Mouse (Mus musculus) skeletal muscle tissue, adult 2 months (tissue): ENCODE results near the gene Atp1a3.
"Not testable (repeated sequence)": the region's sequence is repeated elsewhere in the genome, so short reads cannot be mapped to it uniquely, and the experiment has no call there.

Experiments
- DNase-seq: peaks from one replicate; pipeline ENCODE4 v3.0.0-alpha.2; 2012; ENCODE audit warnings: low read depth, low spot score

Atp1a3 gene

GRCm38 (mm10) chr7:25005421-25006065 lies at the start of gene Atp1a3:
Gene Atp1a3 (minus strand): TSS chr7:25005958.
- DNase-seq, result no peak

GRCm38 (mm10) chr7:25052587-25052986 lies 46.8 kb upstream of the Atp1a3 start:
- DNase-seq, result no peak

GRCm38 (mm10) chr7:25049295-25049930 lies 43.7 kb upstream of the Atp1a3 start:
- DNase-seq, result no peak

DNA sequence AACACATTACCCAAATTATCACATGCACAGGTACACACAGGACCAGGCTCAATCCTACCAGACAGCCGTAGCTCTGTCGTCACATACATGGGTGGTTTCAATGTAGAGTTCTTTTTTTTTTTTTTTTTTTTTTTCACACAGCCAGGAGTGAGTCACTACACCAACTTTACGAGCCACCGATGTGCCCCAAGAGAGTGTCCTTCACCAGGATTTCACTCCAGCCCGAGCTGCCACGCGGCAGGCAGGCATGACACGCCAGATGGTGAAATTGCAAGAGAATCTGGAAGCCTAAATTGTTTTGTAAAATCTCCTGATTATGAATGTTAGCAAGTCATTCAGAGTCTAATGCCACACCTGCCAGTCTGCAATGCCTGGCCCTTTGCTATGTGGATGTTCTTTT lies 41.6 kb upstream of the Atp1a3 start:
- DNase-seq, result no peak

- not testable (repeated sequence) for DNase-seq
Observed at GRCm38 (mm10) chr7:25044599-25044998, 38.8 kb upstream of the Atp1a3 start.

DNA sequence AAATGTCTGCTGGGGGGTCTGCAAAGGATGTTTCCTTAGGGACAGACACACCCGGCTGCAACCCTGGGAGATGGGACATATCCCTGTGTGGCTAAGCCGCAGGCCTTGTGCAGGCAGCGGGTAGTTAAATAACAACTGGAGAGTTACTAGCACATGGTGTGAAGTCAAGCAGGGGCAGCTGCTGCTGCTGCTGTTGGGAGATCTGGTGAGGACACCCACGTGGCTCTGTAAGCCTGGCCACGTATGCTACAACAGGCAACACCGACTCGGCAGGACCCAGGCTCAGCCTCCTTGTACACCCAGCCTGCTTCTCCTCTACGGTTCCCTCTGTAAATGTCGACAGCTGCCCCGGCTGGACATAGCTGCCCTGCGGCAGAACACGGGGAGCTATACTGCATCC lies 36.2 kb upstream of the Atp1a3 start:
- no peak for DNase-seq

GRCm38 (mm10) chr7:25035916-25036315 lies 30.2 kb upstream of the Atp1a3 start:
- peak; percentile 20 for DNase-seq

DNA sequence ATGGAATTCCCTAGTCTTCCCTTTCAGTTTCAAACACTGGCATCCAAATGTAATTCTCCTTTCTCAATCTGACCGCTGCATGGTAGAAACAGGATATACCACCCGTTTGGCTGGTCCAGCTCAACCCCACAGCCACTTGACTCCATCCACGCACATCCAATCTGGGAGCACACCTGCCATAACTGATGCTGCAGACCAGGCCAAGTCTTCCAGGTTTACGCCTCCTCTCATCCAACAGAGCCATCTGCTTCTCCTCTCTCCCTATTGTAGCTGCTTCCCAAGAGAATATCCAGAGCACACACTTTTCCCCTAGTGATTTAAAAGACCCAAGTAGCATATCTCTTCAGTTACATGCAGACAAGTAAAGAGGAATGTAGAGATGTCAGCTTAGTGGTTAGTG lies 29.0 kb upstream of the Atp1a3 start:
- no peak for DNase-seq

GRCm38 (mm10) chr7:25031528-25031927 lies 25.8 kb upstream of the Atp1a3 start:
- DNase-seq, result no peak

DNA sequence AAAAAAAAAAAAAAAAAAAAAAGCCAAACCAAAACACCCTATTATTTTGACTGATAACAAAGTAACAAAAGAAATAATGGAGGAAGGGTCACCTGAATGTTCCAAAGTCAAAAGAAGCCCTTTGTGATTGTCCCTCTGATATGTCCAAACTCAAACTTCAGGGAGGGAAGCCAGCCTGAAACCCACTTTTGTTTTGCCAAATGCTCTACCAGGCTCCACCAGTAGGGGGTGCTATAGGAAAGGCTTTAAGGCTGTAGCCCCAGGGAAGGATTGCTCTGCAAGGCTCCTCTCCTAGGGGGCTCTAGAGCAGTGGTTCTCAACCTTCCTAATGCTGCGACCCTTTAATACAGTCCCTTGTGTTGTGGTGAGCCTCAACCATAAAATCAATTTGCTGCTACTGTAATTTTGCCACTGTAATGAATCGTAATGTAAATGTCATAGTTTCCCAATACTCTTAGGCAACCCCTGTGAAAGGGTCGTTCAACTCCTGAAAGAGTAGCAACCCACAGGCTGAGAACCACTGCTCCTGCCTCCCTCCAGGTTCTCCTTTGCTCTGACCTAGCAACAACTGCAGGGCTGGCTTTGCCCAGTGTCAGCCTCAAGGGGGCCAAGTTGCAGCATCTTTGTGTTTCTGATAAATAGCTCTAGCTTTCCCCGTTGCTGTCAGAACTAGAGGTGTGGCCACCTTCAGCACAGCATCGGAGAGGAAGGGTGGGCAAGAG lies 24.4 kb upstream of the Atp1a3 start:
- DNase-seq, result peak; percentile 40

- no peak for DNase-seq
Observed at GRCm38 (mm10) chr7:25026452-25026851, 20.7 kb upstream of the Atp1a3 start.

DNA sequence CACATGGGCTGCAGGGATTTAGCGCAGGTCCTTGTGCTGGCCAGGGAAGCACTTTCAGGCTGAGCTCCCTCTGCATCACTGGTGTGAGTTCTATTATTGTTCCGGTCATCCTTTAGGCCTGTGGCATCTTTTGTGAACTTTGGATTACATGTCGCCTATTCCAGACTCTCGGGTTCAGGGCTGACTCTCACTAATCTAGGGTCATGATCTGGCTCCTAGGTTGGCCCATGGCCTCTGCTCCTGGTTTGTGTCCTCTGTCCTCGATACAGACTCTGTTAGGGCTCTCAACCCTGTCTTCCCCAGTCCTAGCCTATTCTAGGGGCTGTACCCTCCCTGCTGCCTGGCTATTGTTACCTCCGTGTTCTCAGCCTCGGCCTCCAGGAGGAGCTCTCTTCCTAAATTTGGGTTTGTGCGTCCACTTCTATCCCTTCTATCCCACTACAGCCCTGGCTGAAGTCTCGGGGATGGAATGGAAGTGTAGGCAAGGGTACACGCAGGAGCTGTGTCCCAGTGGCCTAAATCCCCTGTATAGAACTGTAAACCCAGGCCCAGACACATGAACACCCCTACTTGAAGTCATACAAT lies 20.2 kb upstream of the Atp1a3 start:
- DNase-seq, result no peak

DNA sequence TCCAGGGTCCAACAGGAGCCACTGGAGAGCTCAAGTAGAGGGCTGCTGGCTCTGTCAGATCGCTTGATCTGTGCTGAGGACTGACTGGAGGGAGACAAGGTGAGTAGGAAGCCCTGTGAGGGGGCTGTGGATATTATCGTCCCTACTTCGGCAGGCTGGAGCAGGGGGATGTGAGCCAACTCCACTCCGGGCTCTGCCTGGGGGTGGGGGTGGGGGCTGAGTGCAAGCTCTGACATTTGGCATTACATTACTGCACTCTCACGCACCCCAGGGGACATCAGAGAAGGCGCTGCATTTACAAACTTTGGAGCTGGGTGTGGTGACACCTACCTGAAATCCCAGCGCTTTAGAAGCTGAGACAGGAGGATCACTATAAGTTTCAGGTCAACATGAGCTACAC lies 5.8 kb upstream of the Atp1a3 start:
- DNase-seq, result no peak

DNA sequence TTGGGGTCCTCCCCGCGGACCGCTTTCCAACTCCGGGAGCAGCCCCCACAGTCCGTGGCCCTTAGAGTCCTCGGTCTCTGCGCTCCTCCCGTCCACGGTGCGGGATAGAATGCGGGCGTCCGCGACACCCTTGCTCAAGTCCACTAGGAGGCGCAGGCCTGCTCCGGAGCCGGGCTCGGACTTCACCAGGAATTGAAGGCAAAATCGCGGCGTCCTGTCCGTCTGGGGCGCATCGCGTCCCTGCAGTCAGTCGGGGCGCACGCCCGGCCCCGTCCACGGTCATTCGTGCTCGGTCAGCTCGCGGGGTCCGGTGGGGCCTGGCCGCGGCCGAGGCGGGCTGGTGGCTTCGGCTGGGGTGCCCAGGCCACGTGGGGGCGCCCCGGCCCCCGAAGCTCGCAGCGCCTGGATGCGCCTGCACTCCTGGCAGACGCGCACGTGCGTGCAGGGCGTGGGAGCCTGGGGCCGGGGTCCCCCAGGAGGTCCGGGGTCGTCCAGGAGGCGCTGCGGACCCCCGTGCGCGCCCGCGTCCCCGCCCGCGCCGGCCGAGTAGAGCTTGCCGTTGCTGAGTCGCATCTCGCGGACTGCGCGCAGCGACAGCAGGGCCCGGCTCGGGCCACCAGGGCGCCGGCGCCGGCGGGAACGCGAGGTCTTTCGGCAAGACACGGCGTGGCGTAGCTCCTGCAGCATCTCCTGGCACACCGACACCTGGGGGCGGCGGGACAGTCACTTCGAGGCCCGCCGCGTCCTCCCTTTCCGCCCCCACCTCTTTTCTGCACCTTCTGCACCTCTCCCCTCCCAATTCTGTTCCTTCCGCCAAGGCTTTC lies 4.5 kb upstream of the Atp1a3 start:
- no peak for DNase-seq

- no peak for DNase-seq
Observed at GRCm38 (mm10) chr7:25009099-25009700, 3.4 kb upstream of the Atp1a3 start.

DNA sequence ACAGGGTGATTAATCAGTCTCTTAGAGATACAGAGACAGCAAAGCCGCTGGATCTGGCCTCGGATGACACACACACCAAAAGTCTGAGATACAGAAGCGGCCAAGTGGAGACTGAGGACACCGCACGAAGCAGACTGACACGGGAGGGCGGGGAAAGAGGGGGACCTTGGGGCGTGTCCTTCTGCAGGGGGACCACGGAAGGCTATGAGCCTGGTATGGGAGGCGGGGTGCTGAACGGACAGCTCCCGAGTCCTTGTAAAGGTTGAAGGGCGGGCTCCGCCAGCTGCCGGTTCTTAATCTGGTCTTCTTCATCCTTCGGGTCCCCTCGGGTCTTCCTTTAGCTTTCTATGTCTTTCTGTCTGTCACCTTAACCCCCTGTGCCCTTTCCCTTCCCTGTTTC lies 2.9 kb upstream of the Atp1a3 start:
- no peak for DNase-seq

DNA sequence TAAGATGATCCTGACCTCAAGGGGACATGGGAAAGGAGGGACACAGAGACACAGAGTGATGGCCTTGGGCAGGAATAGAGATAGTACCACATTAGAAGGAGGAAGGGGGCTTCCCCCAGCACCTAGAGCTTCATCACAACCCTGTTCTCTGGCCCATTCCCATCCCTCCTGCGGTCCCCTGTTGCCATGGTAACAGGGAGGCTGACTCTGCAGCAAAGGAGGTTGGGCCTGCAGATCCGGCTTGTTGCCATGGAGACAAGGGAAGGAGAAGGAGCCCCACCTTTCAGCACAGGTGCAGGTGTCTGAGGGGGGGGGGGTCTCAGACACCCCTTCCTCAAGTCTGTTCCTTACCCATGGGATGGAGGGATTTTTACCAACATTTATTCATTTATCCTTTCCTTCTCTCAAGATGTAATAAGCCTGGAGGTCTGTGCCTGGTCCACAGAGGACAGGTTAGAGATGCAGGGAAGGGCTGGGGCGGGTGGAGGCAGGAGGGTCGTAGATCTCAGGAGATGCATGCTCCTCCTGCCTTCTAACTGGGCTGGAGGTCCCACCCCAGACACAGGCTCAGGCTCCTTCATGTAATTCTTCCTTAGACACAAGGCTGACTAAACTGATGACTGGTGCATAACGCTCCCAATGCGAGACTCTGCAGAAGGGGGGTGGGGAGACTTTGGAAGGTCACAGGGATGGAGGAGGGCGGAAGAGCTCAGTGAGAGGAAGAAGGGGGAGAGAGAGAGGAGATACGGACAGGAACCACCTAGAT lies 2.0 kb upstream of the Atp1a3 start:
- DNase-seq, result no peak

GRCm38 (mm10) chr7:25006586-25007364 lies 1.0 kb upstream of the Atp1a3 start:
- peak; percentile 28 for DNase-seq

GRCm38 (mm10) chr7:25006171-25006570 lies 413 bp upstream of the Atp1a3 start:
- no peak for DNase-seq

DNA sequence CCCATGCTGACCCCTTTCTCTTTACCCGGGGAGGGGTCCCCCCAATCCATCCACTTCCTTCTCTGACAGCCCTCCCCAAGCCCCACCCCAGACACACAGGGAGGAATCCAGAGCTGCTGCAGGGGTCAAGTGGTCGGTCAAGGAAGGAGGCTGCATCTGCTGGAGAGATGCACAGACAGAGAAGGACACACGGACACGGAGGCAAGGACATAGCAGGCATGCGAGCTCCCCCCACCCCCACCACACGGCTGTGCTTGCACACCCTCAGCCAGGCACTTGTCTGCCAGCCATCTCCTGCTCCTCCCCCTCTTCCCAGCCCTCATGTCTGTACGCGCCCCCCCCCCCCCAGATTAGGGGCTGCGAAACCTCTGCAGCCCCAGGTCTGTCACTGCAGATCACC lies 952 bp downstream of the Atp1a3 start:
- no peak for DNase-seq
